Mouse (Mus musculus) cerebellum, adult 18-20 months (tissue): Measurements from ENCODE around the gene Tnfaip8l3.

Experiments used
- DNase-seq, 2 experiments: peaks; one replicate each; pipeline ENCODE4 v3.0.0; 2021

Tnfaip8l3 gene

GRCm38 (mm10) chr9:53986972-53987371, 81.2 kb downstream of the Tnfaip8l3 start:
- peak; percentile 51 to 57 for DNase-seq

GRCm38 (mm10) chr9:53984868-53985267, 83.3 kb downstream of the Tnfaip8l3 start:
- DNase-seq, result peak; percentile 58 to 59

- DNase-seq, result peak; percentile 74 to 79
Measured at GRCm38 (mm10) chr9:53975122-53975518, 93.1 kb downstream of the Tnfaip8l3 start, which contains the start of gene Elmod1. Gene Elmod1, minus strand, starts transcription at chr9:53975301.

GRCm38 (mm10) chr9:53974328-53975121, 93.7 kb downstream of the Tnfaip8l3 start:
- DNase-seq, result peak; percentile 63 to 70

- peak; percentile 43 to 44 for DNase-seq
Measured at GRCm38 (mm10) chr9:53973929-53974327, 94.3 kb downstream of the Tnfaip8l3 start.
